In the genomic region with DNA sequence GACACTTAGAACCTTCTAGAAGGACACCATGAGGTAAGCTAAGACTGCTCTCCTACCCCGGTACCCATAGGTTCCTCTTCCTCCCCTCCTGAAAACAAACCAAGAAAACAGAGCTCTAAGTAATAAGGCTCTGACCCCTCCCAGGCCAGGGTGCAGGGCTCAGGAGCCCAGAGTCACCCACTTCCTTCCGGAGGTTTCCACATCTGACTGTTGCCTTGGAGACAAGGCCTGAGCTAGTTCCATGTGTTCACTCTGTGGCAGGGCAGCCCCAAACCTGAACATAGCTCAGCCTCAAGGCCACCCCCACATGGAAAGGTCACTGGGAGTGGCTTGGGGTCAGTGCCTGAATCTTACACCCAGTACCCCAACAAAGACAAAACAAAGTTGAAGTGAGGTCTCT, we compare ENCODE assay signal across 9 mouse cellular contexts. TPM values are rescaled to one million over a fixed set of nuclear protein-coding genes. Genes with fewer than 3 reads are reported as not detected.
A peak's percentile ranks its signal among the peaks of the same experiment; 100 is the strongest.
DNase-seq lines count a peak whose midpoint lies in the region; ATAC-seq and TF ChIP-seq lines count a peak whose summit lies in the region.
"Had no signal": no experiment of that assay in that cellular context is flagged by ENCODE, and none has a peak within 500 bp of the region (broad histone marks: within the 10 kb centered on the region; RNA-seq: fewer than 3 reads in every experiment).

No protein-coding gene starts in this region.

- H3K4me1 ChIP-seq in ES-E14 (ENCODE audit: control insufficient read depth in 2 of 2, insufficient read depth in 2 of 2, low read length in 2 of 2, poor library complexity in 1 of 2) = peaks cover 4 to 29% of the 10 kb centered on the region in 2 experiments; a peak in 3 of 4 replicates
- H3K4me1 ChIP-seq in bone marrow, adult 2 months (ENCODE audit: control insufficient read depth, insufficient read depth, low read length) = peaks cover 44% of the 10 kb centered on the region
- H3K4me1 ChIP-seq in kidney, adult 2 months (ENCODE audit: control insufficient read depth, insufficient read depth, low read length) = peaks cover 35% of the 10 kb centered on the region
- H3K4me1 ChIP-seq in stomach, postnatal 0 days (replicated peaks; ENCODE audit: control insufficient read depth, insufficient read depth) = no peaks in the 10 kb centered on the region

- no peak overlapping the region for H3K9ac ChIP-seq in ES-E14 (ENCODE audit: insufficient read depth, low read depth, low read length, poor library complexity, severe bottlenecking)
- no peak overlapping the region for H3K9ac ChIP-seq in stomach, postnatal 0 days (ENCODE audit: low read length)
- H3K9ac ChIP-seq: embryonic facial prominence, embryonic 15.5 days; neural tube, embryonic 13.5 days had no signal

- no peak overlapping the region for H3K4me2 ChIP-seq in stomach, postnatal 0 days (replicated peaks; ENCODE audit: low read depth)
- H3K4me2 ChIP-seq: embryonic facial prominence, embryonic 15.5 days; neural tube, embryonic 13.5 days had no signal

- no peak for TF ChIP-seq EP300 in stomach, postnatal 0 days (optimal IDR thresholded peaks at IDR 0.05)

- TF ChIP-seq CTCF in bone marrow, adult 2 months (IDR thresholded peaks at IDR 0.05; ENCODE audit: control insufficient read depth, insufficient read depth, low read length) = no peak
- no peak for TF ChIP-seq CTCF in kidney, adult 2 months (conservative IDR thresholded peaks at IDR 0.05; ENCODE audit: insufficient read depth, insufficient read length, low read depth, low read length)
- no peak for TF ChIP-seq CTCF in stomach, postnatal 0 days (IDR thresholded peaks at IDR 0.05; ENCODE audit: low read depth)

- no peaks in the 10 kb centered on the region for H3K27me3 ChIP-seq in kidney, adult 2 months (replicated peaks; ENCODE audit: control insufficient read depth, insufficient read depth, low read length)
- no peaks in the 10 kb centered on the region for H3K27me3 ChIP-seq in stomach, postnatal 0 days (ENCODE audit: control insufficient read depth, insufficient read depth, low read length)
- H3K27me3 ChIP-seq: embryonic facial prominence, embryonic 15.5 days; neural tube, embryonic 13.5 days had no signal

- intact Hi-C loops in gastrocnemius, postnatal 36 days (cut with DNase I) = no loop called here

- H3K27ac ChIP-seq in ES-E14 (ENCODE audit: insufficient read depth, low read depth, low read length, poor library complexity, severe bottlenecking) = peak overlapping the region; percentile 18; the same call in 1 of the 2 replicates
- H3K27ac ChIP-seq in bone marrow, adult 2 months (ENCODE audit: control insufficient read depth, insufficient read depth, low read depth, low read length, poor library complexity) = peak overlapping the region; percentile 93
- peak overlapping the region; percentile 72 for H3K27ac ChIP-seq in kidney, adult 2 months (ENCODE audit: insufficient read depth, low read depth, low read length)
- H3K27ac ChIP-seq in stomach, postnatal 0 days (replicated peaks) = peak overlapping the region; percentile 53; the same call in 1 of the 2 replicates
- H3K27ac ChIP-seq: neural tube, embryonic 13.5 days had no signal

- TF ChIP-seq POLR2A in bone marrow, adult 2 months (IDR thresholded peaks at IDR 0.05; ENCODE audit: borderline replicate concordance, control insufficient read depth, low read depth, low read length) = no peak
- TF ChIP-seq POLR2A in kidney, adult 2 months (IDR thresholded peaks at IDR 0.05; ENCODE audit: low read depth, low read length) = no peak

- in situ Hi-C loops in ES-E14 (cut with MboI; ENCODE audit: low sequenced_read_pairs in 2 of 2, unreplicated experiment in 2 of 2) = no loop called here

- ATAC-seq in stomach, postnatal 0 days (ENCODE audit: low FRiP score, low TSS enrichment) = peak; percentile 43; the same call in 1 of the 2 replicates

- 0% methylated on average over 2 of the region's 2 CpGs for WGBS in bone marrow, adult 2 months
- WGBS in kidney, adult 2 months = 48% methylated on average over 2 of the region's 2 CpGs
- 54% methylated on average over 2 of the region's 2 CpGs for WGBS in stomach, postnatal 0 days

- DNase-seq in ES-E14 (ENCODE audit: low read depth, low spot score) = no peak
- peak; percentile 78 for DNase-seq in kidney, adult 2 months
- DNase-seq in lung, postnatal 10 days = peak; percentile 78
- no peak for DNase-seq in stomach, postnatal 0 days (ENCODE audit: low spot score)
- DNase-seq in cerebellum, adult 11-12 months = no peak
- no peak for DNase-seq in gastrocnemius, postnatal 36 days

- no peaks in the 10 kb centered on the region for H3K9me3 ChIP-seq in ES-E14 (ENCODE audit: control insufficient read depth, insufficient read depth, low read depth, low read length)
- H3K9me3 ChIP-seq in stomach, postnatal 0 days (ENCODE audit: control insufficient read depth, low read length) = no peaks in the 10 kb centered on the region
- H3K9me3 ChIP-seq: embryonic facial prominence, embryonic 15.5 days; neural tube, embryonic 13.5 days had no signal

- H3K36me3 ChIP-seq in ES-E14 (ENCODE audit: control insufficient read depth, insufficient read depth, low read length, poor library complexity, severe bottlenecking) = peaks cover 7% of the 10 kb centered on the region; the same call in 1 of the 2 replicates
- no peaks in the 10 kb centered on the region for H3K36me3 ChIP-seq in kidney, adult 2 months (ENCODE audit: control insufficient read depth, insufficient read depth, low read length)
- peaks cover 5% of the 10 kb centered on the region; the same call in 1 of the 2 replicates for H3K36me3 ChIP-seq in stomach, postnatal 0 days (ENCODE audit: control insufficient read depth, insufficient read depth, low read length)

- no peak overlapping the region for H3K4me3 ChIP-seq in ES-E14 (ENCODE audit: insufficient read depth in 1 of 2, low read depth in 1 of 2, low read length in 2 of 2, poor library complexity in 1 of 2, severe bottlenecking in 1 of 2)
- peak overlapping the region; percentile 13 for H3K4me3 ChIP-seq in bone marrow, adult 2 months (replicated peaks; ENCODE audit: control insufficient read depth, low read depth, low read length)
- no peak overlapping the region for H3K4me3 ChIP-seq in kidney, adult 2 months (ENCODE audit: insufficient read depth, low read depth, low read length)
- H3K4me3 ChIP-seq in stomach, postnatal 0 days (ENCODE audit: low read depth, low read length) = no peak overlapping the region
- H3K4me3 ChIP-seq: embryonic facial prominence, embryonic 15.5 days; neural tube, embryonic 13.5 days had no signal

TF ChIP-seq in ES-E14, 5 proteins besides CTCF, POLR2A, EP300 and RAD21:
- TF ChIP-seq CHD2 (IDR thresholded peaks at IDR 0.05; ENCODE audit: low read depth, low read length) (no peak), ZNF384 (IDR thresholded peaks at IDR 0.05; ENCODE audit: low read depth, low read length) (no peak), ZC3H11A (IDR thresholded peaks at IDR 0.05; ENCODE audit: borderline replicate concordance, low read depth, low read length) (no peak), HCFC1 (IDR thresholded peaks at IDR 0.05; ENCODE audit: borderline replicate concordance, insufficient read depth, low read length) (no peak), MAFK (IDR thresholded peaks at IDR 0.05; ENCODE audit: insufficient read depth, low read depth, low read length) (no peak)

RNA-seq across cellular contexts. Expression of a gene that starts 6.6 kb away (rescaled TPM):
- 18.8 and 29.2 TPM in 2 replicates for total RNA-seq in ES-E14 (2012; rRNA removed)
- 16.3 and 45.8 TPM in 2 replicates for polyA plus RNA-seq in bone marrow, adult 2 months (2011; ENCODE audit: insufficient read depth, insufficient read length, low replicate concordance, missing spikeins)
- polyA plus RNA-seq in kidney, adult 2 months (2012; rRNA removed) = 14.3 and 19.5 TPM in 2 replicates
- 22.9 and 23.9 TPM in 2 replicates for polyA plus RNA-seq in stomach, postnatal 0 days (2015; fragmentation: Nextera tagmentation; extraction: Ambion mirVana)
- total RNA-seq in gastrocnemius, postnatal 36 days (2021) = 1 to 10 TPM; 3.4 to 3.6 TPM

RNA-seq across cellular contexts. Expression of a gene that starts 6.8 kb away (rescaled TPM):
- 8.9 and 13.9 TPM in 2 replicates for total RNA-seq in ES-E14 (2012; rRNA removed)
- 22.9 and 33.3 TPM in 2 replicates for polyA plus RNA-seq in bone marrow, adult 2 months (2011; ENCODE audit: insufficient read depth, insufficient read length, low replicate concordance, missing spikeins)
- polyA plus RNA-seq in kidney, adult 2 months (2012; rRNA removed) = 36.8 and 39.5 TPM in 2 replicates
- polyA plus RNA-seq in stomach, postnatal 0 days (2015; fragmentation: Nextera tagmentation; extraction: Ambion mirVana) = 14.8 and 18.0 TPM in 2 replicates
- total RNA-seq in gastrocnemius, postnatal 36 days (2021) = 1 to 10 TPM; 1.2 to 2.7 TPM

RNA-seq across cellular contexts. Expression of a gene that starts 17.3 kb away (rescaled TPM):
- total RNA-seq in ES-E14 (2012; rRNA removed) = 33.6 and 40.7 TPM in 2 replicates
- polyA plus RNA-seq in bone marrow, adult 2 months (2011; ENCODE audit: insufficient read depth, insufficient read length, low replicate concordance, missing spikeins) = 70.5 and 89.6 TPM in 2 replicates
- 163 and 210 TPM in 2 replicates for polyA plus RNA-seq in kidney, adult 2 months (2012; rRNA removed)
- 55.2 and 61.7 TPM in 2 replicates for polyA plus RNA-seq in stomach, postnatal 0 days (2015; fragmentation: Nextera tagmentation; extraction: Ambion mirVana)
- total RNA-seq in gastrocnemius, postnatal 36 days (2021) = 100 to 1,000 TPM; 216 to 227 TPM

RNA-seq across cellular contexts. Expression of a gene that starts 38.3 kb away (rescaled TPM):
- 45.7 and 64.7 TPM in 2 replicates for total RNA-seq in ES-E14 (2012; rRNA removed)
- 7.0 and 22.1 TPM in 2 replicates for polyA plus RNA-seq in bone marrow, adult 2 months (2011; ENCODE audit: insufficient read depth, insufficient read length, low replicate concordance, missing spikeins)
- polyA plus RNA-seq in kidney, adult 2 months (2012; rRNA removed) = 77.7 and 80.7 TPM in 2 replicates
- polyA plus RNA-seq in stomach, postnatal 0 days (2015; fragmentation: Nextera tagmentation; extraction: Ambion mirVana) = 28.3 and 30.0 TPM in 2 replicates
- 10 to 100 TPM; 32.1 to 33.5 TPM for total RNA-seq in gastrocnemius, postnatal 36 days (2021)

RNA-seq across cellular contexts. Expression of a gene that starts 46.9 kb away (rescaled TPM):
- total RNA-seq in ES-E14 (2012; rRNA removed) = 74.8 and 106 TPM in 2 replicates
- polyA plus RNA-seq in bone marrow, adult 2 months (2011; ENCODE audit: insufficient read depth, insufficient read length, low replicate concordance, missing spikeins) = 35.9 and 68.0 TPM in 2 replicates
- polyA plus RNA-seq in kidney, adult 2 months (2012; rRNA removed) = 87.7 and 105 TPM in 2 replicates
- polyA plus RNA-seq in stomach, postnatal 0 days (2015; fragmentation: Nextera tagmentation; extraction: Ambion mirVana) = 38.7 and 42.7 TPM in 2 replicates
- total RNA-seq in gastrocnemius, postnatal 36 days (2021) = 10 to 100 TPM; 23.8 to 25.6 TPM

Comparison
In these comparisons a context has a peak if more than half of its experiments do, and no peak if none do; other contexts are left out.
1. DNase-seq: peak in kidney, adult 2 months (single experiment) and lung, postnatal 10 days (single experiment); none in ES-E14 (single experiment), stomach, postnatal 0 days (single experiment), cerebellum, adult 11-12 months (single experiment) and gastrocnemius, postnatal 36 days (0 of 2).
2. H3K27ac ChIP-seq: peak in every context shown above with its lines; median percentile 93 in bone marrow, adult 2 months; 72 in kidney, adult 2 months; 53 in stomach, postnatal 0 days; 18 in ES-E14.